Mouse (Mus musculus) thymus, postnatal 4 days (tissue): ENCODE data around the gene Scarf1.
"Not testable (repeated sequence)": the region's sequence is repeated elsewhere in the genome, so short reads cannot be mapped to it uniquely, and the experiment has no call there.

Experiments used
- DNase-seq: peaks from one replicate; pipeline ENCODE4 v3.0.0; 2021

Gene Scarf1

DNA sequence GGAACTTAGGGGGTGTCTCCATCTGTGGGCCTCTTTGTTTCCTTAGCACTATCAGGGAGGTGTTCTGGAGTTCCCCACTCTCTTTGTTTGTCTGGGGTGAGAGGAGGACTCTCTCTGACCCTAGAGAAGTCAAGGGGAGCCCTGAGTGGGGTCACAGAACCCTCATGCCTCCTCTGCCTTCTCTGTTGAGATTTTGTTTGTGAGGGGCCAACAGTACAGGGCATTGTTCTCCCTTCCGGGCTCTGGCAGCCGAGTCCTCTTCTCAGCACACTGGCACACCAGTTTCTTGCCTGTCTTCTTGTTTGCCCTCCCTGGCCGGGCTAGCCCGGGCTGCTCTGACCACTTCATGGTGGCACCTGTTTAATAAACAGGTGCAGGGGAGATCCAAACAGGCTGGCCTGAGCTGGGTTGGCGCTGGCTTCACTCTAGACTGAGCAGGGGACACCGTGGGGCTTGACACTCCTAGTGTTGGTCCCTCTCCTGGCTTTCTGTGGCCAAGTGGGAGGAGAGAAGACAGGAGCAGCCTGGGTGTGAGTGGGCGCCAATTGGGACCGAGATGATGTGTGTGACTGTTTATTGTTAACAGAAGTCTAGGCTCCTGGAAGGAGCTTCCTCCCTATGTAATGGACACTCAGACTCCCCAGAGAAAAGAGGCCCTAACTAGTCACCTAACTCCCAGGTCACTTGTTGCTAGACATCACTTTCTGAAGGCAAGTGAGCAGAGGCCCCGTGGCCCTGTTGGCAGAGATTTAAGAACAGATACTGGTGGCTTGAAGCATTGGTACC, 25.0 kb downstream of the Scarf1 start:
- peak; percentile 52 for DNase-seq

- peak; percentile 58 for DNase-seq
These were observed 25.6 kb downstream of the Scarf1 start for GRCm38 (mm10) chr11:75538970-75539299.

DNA sequence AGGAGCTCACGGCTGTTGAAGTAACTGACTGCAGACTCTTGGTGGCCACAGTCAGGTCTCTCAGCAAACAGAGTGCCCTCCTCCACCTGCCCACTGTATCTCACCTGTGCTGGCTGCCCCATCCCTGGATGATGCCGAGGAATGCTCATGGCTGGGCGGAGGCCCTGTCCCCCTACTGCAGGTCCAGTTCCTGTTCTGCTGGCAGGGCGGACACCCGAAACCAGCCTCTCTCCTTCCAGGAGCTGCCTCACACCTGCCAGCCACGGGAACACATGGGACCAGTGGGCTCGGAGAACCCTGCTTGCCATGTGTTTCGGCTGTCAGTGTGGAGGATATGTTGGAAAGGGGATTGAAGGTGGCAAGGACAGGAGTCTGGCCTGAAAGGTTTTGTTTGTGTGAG, 26.9 kb downstream of the Scarf1 start:
- DNase-seq: no peak

- peak; percentile 65 for DNase-seq
These were observed 27.6 kb downstream of the Scarf1 start for GRCm38 (mm10) chr11:75540710-75541581.

GRCm38 (mm10) chr11:75544713-75545112, 31.4 kb downstream of the Scarf1 start:
- DNase-seq: no peak

DNA sequence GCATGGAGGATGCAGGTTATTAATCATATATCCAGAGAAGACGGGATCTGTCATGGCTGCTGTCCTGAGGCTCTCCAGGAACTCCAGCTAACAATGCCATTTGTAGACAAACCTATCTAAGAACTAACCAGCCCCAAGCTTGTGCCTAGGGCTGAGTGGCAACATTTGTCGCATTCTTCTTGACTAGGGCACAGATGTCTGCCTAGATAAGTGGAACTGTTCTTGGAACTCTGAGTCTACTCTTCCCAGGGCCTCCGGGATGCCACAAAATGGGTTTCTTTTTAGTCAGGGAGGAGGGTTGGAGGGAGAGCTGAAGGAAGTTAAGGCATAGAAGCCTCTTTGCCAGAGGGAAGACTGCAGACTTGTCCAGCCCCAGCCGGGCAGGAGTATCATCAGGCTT, 32.7 kb downstream of the Scarf1 start:
- DNase-seq: no peak

DNA sequence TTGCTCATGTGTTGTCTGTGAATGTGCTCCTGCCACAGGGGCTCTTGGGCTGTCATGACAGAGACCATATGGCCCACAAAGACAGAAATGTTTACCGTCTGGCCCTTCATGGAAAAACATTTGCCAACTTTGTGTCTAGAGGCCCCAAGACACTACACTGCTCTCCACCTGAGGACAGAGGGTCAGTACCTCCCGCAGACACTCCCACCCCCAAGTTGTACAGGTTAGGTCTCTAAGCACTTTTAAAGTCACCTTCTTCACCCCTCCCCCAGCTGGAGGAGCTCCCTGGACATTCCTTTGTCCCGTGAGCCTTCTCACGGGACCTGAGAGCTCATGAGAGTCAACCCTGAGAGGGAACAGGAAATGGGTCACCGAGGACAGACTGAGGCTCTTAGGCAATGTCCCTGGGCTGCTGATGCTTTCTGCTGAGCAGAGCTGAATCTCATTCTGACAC, 36.3 kb downstream of the Scarf1 start:
- no peak for DNase-seq

- DNase-seq: no peak
These were observed 37.0 kb downstream of the Scarf1 start for GRCm38 (mm10) chr11:75550200-75550946.

DNA sequence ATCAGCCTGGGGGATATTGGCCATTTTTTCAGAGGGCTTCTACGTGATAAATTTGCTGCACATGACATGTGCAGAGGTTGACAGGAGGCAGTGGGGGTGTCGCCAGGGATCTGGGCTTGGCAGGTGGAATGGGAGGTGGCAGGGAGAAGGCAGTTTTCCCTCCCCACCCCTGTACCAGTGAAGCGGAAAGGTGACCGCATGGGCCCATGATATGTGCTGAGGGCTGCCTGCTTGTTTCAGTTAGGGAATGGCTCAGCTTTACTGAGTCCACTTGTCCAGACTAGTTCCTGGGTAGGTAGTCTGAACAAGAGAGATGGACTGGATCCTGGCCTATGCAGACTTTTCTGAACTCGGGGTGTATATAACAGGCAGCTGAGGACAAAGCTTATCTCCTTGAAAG, 38.0 kb downstream of the Scarf1 start:
- DNase-seq: no peak

DNA sequence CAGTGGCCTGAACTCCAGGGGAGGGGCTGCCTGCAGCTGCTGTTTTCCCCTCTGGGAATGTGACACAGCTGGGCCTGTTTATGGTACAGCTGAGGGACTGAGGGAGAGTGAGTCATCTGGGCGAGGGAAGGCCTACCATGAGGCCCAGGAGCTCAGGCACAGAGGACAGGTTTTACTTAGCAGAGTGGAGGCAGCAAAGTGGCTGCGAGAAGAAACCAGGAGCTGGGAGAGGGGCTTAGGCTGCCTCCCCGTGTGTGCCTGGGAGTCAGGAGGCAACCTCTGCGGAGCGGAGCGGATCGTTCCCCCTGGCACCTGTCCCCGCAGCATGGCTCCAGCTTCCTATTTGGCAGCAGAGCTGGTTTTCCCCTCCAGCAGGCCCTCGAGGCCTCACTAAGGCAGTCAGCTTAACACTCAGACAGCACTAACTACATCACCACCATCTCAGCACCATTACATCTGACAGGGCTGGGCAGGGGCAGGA, 38.7 kb downstream of the Scarf1 start:
- no peak for DNase-seq

- no peak for DNase-seq
These were observed 39.7 kb downstream of the Scarf1 start for GRCm38 (mm10) chr11:75552906-75553482.

GRCm38 (mm10) chr11:75556006-75556405, 42.7 kb downstream of the Scarf1 start:
- not testable (repeated sequence) for DNase-seq

DNA sequence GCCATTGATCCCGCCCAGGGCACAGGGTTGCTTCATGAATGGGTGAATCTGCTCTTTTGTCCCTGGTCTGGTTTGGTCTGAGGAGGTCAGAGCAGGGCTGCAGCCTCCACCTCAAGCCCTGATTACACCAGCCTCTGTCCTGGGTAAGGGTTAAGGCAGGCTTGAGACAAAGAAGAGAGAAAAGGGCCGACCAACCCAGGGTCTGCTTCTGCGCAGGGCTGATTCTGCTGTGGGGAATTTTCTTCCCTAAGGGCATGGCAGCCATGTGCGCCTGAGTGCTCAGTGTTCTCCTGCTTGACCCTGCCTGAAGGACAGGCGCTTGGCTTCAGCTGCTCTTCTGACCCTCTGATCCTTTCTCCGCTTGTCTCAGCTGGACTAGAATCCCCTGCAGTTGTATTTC, 43.8 kb downstream of the Scarf1 start:
- DNase-seq: no peak

DNA sequence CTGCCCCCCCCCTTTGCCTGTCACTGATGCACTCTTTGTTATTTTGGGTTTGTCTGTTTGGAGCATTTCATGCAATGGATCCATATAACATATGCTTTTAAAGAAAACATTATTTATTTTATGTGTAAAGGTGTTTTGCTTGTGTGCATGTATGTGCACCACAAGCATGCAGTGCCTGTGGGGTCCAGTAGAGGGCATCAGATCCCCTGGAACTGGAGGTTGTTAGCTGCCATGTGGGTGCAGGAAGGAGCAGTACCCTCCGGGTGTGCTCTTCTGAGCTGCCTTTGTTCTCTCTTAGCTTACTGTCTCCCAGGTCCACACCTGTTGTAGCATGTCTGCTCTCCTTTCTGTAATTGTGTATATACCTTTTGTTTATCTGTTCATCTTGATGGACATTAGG, 44.8 kb downstream of the Scarf1 start:
- peak; percentile 78 for DNase-seq

DNA sequence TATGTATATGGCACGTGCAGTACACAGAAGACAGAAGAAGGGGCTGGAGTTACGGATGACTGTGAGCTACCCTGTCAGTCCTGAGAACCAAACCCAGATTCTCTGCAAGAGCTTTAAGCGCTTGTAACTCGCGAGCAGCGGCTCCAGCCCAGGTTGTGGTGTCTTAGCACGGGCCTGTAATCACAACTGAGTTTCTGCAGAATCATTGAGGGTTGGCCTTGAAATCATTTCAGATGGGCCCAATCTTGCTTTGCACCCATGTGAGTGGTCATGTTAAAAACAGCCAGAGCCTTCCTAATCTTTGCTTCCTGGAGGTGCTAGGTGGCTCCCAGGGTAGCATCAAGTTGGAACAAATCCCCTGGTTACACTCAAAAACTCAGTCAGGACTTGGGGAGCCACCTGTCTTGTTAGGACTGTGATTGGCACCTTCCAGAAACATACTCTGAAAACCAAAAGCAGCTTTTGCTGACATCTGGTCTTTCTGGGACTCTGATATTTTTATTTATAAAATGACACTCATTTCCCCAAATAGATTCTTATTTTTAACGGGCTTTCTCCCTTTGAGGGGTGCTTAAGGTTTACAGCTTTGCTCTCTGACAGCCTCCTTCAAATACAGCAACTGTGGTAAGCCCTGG, 46.6 kb downstream of the Scarf1 start:
- DNase-seq: peak; percentile 57

DNA sequence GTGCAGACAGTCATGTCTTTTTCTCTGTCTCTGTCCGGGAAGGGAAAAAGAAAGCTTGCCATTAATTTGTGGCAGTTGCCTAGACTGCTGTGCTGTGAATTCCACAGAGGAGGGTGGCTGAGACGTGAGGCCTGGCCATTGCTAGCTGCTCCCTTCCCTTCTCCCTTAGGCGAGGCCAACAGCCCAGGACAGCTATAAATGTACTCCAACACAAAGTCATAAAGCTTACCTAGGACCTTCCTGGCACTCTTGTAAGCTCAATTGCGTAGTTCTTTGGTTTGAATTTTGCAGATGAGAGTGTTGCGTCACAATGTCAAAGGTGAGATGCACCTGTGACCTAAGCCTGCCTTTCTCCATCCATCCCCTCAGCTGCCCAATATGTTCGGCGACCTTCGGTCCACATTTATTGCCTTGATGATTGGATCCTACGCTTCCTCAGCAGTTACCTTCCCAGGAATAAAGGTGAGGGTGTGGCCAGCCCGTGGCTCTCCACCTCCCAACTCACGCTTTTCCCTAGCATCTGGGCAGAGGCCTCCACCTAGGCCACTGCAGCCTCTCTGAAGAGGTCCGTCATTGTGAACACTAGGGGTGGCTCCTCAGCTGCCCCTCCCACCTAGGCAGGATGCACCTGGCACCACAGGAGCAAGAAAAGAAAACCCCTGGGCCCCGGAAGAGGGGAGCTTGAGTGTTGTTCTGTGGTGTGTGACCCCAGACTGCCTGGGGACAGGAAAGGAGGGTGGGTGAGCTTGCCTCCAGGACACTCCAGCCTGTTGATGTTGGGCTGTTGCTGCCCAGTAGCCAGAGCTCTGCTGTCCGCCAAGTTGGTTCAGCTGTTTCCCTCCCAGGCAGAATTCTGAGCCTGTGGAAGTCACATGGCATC, 47.4 kb downstream of the Scarf1 start:
- peak; percentile 85 for DNase-seq

DNA sequence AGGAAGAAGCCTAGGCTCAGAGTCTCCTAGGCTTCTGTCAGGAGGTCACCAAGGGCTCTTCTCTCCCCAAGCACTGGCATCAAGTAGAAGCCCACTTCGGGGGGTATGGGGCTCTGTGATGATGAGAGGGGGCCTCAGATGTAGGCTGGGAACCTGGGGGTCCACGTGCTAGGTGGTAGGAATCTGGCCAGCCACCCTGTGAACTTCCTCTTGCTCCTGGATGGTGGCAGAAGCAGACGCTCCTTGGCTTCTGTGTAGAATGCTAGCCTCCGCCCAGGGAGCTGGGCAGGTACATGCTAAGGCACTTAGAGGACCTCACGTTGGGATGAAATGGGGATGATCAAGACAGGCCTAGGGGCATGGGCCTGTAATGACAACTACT, 48.1 kb downstream of the Scarf1 start:
- DNase-seq: peak; percentile 56

GRCm38 (mm10) chr11:75562840-75563239, 49.5 kb downstream of the Scarf1 start:
- DNase-seq: no peak

DNA sequence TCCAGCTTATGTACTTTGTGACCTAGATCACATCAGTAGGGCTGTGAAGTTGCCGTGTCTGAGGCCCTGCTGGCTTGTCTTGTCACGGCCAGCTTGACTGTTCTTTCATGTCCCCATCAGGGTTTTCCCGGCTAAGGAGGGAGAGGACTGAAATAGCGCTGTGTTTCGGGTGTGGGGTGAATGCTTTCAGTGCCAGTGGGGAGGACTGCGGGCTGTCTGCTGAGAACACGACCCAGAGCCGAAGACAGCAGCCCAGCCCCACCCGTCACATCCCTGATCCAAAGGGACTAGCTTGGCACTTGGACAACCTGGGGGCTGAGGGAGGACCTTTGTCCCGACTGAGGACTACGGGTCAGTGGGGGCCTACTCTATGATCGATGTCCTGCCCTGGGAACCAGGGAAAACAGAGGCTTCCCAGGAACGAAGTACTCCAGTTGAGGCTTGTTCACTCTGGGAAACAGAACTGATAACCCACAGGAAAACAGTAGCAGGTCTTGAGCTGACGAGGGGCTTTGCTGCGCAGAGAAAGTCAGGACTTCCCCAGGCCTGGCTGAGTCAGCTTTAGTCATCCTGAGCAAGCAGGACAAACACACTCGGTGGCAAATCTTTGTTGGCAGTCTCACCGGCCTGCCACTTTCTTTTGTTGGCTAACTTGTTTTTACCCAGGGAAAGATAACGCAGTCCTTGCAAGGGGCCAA, 50.7 kb downstream of the Scarf1 start:
- DNase-seq: no peak

GRCm38 (mm10) chr11:75565849-75566248, 52.5 kb downstream of the Scarf1 start:
- no peak for DNase-seq
